Mouse (Mus musculus): ENCODE data around the gene Erg.

DNA sequence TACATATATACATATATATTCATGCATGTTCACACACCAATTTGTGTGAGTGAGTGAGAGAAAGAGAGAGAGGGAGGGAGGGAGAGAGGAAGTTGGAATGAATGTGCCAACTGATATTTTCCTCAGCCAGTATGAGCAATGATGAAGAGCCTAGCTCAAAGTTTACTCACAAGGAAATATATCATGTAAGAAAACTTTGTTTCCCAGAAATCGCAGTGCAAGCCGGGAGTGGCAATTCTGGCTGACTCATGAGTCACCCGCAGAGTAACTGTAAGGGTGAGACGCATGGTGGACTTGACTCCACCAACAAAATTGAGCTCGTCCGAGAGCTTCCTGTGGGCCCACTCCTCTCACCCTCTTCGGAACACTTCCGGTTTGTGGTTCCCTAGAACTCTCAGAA lies 149.8 kb downstream of the Erg start:
- TF ChIP-seq CTCF (IDR thresholded peaks at IDR 0.05; ENCODE audit: extremely low read depth, insufficient read length, insufficient replicate concordance, low read depth, low read length), result no peak
- TF ChIP-seq POLR2A (IDR thresholded peaks at IDR 0.05; ENCODE audit: low read depth, low read length), result no peak
